Mouse (Mus musculus): ENCODE measurements at regions not wholly inside any gene's neighbourhood (a gene's known extent, or its start where the extent isn't known, plus 50 kb on each side); places are given as distances from the start of the nearest gene placed in this dataset.

GRCm38 (mm10) chrX:81147816-81148595, 77.5 kb downstream of the Tmem47 start:
- peak; percentile 14 for DNase-seq (ENCODE audit: inconsistent ontology term)

Measured in Muller cell, postnatal 12 days (primary cell).